Mouse (Mus musculus) embryonic fibroblast, embryonic 13.5 days (primary cell): Measurements from ENCODE around the gene March10.

Experiments used
- CTCF ChIP-seq: IDR thresholded peaks from 2 replicates; pipeline ENCODE4 v1.5.1; 2011; ENCODE audit warnings: mild to moderate bottlenecking, control low read depth, low read length, moderate library complexity, borderline replicate concordance; ENCODE audit not compliant: insufficient read depth
- POLR2A ChIP-seq: IDR thresholded peaks from 2 replicates; pipeline ENCODE4 v1.6.1; 2011; ENCODE audit warnings: low read depth, mild to moderate bottlenecking, control low read depth, low read length, moderate library complexity

- TF ChIP-seq POLR2A (no peak), CTCF (no peak)
Observed at GRCm38 (mm10) chr11:105402355-105402754, 54.2 kb downstream of the March10 start.
